Mouse (Mus musculus) heart, embryonic 11.5 days (tissue): ENCODE data around the gene Hsh2d. TPM values are rescaled to one million over a fixed set of nuclear protein-coding genes. Genes with fewer than 3 reads are reported as not detected.

ENCODE experiments used
- ATAC-seq: fragments of 200-750 bp; cut with Nextera tagmentation; replicated peaks from 2 replicates; pipeline ENCODE4 v1.8.0; 2017; ENCODE audit warnings: moderate library complexity; ENCODE audit not compliant: insufficient number of reproducible peaks, low FRiP score, low TSS enrichment
- H3K27ac ChIP-seq: fragments of 300-500 bp; sonication (generic); 2 replicates; pipeline ENCODE4 v1.5.1; 2014; ENCODE audit warnings: mild to moderate bottlenecking, low read depth, low read length
- H3K27me3 ChIP-seq: fragments of 300-500 bp; sonication (generic); 2 replicates; pipeline ENCODE4 v1.6.1; 2014; ENCODE audit warnings: mild to moderate bottlenecking, low read length, mixed read lengths; ENCODE audit not compliant: control insufficient read depth, insufficient read depth
- H3K36me3 ChIP-seq: fragments of 300-500 bp; sonication (generic); 2 replicates; pipeline ENCODE4 v1.6.1; 2014; ENCODE audit warnings: mild to moderate bottlenecking, low read length, moderate library complexity, mixed read lengths; ENCODE audit not compliant: control insufficient read depth, insufficient read depth
- H3K4me1 ChIP-seq: fragments of 300-500 bp; sonication (generic); 2 replicates; pipeline ENCODE4 v1.6.1; 2014; ENCODE audit warnings: low read length; ENCODE audit not compliant: control insufficient read depth, insufficient read depth
- H3K4me2 ChIP-seq: fragments of 300-500 bp; sonication (generic); 2 replicates; pipeline ENCODE4 v1.6.1; 2014; ENCODE audit warnings: mild to moderate bottlenecking, moderate library complexity
- H3K4me3 ChIP-seq: fragments of 300-500 bp; sonication (generic); 2 replicates; pipeline ENCODE4 v1.5.1; 2014; ENCODE audit warnings: low read depth, low read length
- H3K9ac ChIP-seq: fragments of 300-500 bp; sonication (generic); 2 replicates; pipeline ENCODE4 v1.6.1; 2014; ENCODE audit warnings: mild to moderate bottlenecking, low read depth, low read length, moderate library complexity
- H3K9me3 ChIP-seq: fragments of 300-500 bp; sonication (generic); replicated peaks from 2 replicates; pipeline ENCODE4 v1.6.1; 2016; ENCODE audit warnings: low read length; ENCODE audit not compliant: control insufficient read depth
- WGBS: fragments of 180-500 bp; shearing (Covaris S2); extraction: QIAGEN DNeasy Blood & Tissue Kit; methylation state at CpG from one replicate; pipeline ENCODE4 v1.1.7; 2014; ENCODE audit not compliant: insufficient replicate concordance; 5-methylcytosine and 5-hydroxymethylcytosine counted together
- polyA plus RNA-seq: library from polyadenylated mRNA; unstranded; fragments of >200 nt; fragmentation: Nextera tagmentation; extraction: Ambion mirVana; gene quantifications from 2 replicates; pipeline ENCODE4 v1.2.1, GENCODE M21; 2014

Gene Hsh2d
- polyA plus RNA-seq, 1 experiment from 2014 or later, result 0.11 TPM

DNA sequence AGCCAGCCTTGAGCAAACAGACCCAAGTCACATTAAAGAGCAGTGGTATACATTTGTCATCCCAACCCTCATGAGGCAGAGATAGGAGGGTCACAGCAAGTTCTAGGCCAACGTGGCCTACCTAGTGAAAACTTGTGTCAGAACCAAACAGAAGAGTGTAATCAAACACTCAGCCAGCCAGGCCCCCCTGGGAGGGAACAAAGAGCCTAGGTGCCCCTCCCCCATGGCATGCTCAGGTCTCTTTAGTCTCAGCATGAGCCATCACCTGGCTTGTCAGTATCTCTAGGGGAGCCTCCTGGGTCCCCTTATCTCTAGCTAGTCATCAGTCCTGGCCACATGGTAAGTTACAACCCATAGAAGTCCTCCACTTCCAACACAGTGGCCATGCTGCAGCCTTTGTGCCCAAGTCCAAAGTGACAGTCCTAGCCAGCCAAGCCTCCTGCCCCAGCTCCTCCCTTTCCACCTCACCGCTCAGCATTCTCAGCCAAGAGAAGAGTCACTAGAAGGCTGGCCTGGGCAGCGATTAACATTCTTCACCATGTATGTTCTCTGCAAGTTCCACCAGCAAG, 19.7 kb upstream of the Hsh2d start:
- no peak overlapping the region for H3K9ac ChIP-seq
- H3K36me3 ChIP-seq, result peaks cover 40% of the 10 kb centered on the region
- H3K4me2 ChIP-seq, result no peak overlapping the region
- WGBS, result 69% methylated on average over 3 of the region's 3 CpGs
- no peak overlapping the region for H3K4me3 ChIP-seq
- no peaks in the 10 kb centered on the region for H3K27me3 ChIP-seq
- H3K27ac ChIP-seq, result no peak overlapping the region
- H3K9me3 ChIP-seq, result no peaks in the 10 kb centered on the region
- no peaks in the 10 kb centered on the region for H3K4me1 ChIP-seq
- no peak for ATAC-seq

DNA sequence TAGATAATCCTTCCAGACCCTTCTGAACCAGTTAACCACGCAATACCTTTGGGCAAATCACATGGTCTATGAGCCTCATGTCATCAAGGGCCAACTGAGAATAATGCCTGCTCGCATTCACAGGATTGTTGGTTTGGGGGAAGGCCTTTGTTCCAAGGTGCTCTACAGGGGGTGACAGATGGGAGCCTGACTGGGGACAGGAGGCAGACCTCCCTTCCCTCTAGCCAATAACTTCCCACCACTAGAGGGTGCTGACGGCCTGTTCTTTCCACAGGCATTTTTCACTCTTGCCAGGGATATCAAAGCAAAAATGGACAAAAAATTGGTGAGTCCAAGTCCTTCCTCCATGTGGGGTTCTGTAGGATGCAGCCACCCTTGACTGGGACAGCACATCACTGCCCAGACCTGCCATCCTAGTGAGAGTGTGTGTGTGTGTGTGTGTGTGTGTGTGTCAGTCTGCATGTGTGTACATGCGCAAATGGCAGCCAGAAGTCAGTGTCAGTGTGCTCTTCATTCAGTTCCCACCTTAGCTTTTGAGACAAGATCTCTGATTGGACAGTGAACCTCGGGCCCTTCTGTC, 12.0 kb upstream of the Hsh2d start:
- Histone ChIP-seq H3K27ac (no peak overlapping the region), H3K4me2 (no peak overlapping the region), H3K9ac (no peak overlapping the region), H3K4me1 (no peaks in the 10 kb centered on the region), H3K9me3 (no peaks in the 10 kb centered on the region), H3K36me3 (peaks cover 32% of the 10 kb centered on the region), H3K27me3 (no peaks in the 10 kb centered on the region), H3K4me3 (no peak overlapping the region)
- peak; percentile 41; the same call in 1 of the 2 replicates for ATAC-seq
- WGBS, result 64% methylated on average over 5 of the region's 5 CpGs

DNA sequence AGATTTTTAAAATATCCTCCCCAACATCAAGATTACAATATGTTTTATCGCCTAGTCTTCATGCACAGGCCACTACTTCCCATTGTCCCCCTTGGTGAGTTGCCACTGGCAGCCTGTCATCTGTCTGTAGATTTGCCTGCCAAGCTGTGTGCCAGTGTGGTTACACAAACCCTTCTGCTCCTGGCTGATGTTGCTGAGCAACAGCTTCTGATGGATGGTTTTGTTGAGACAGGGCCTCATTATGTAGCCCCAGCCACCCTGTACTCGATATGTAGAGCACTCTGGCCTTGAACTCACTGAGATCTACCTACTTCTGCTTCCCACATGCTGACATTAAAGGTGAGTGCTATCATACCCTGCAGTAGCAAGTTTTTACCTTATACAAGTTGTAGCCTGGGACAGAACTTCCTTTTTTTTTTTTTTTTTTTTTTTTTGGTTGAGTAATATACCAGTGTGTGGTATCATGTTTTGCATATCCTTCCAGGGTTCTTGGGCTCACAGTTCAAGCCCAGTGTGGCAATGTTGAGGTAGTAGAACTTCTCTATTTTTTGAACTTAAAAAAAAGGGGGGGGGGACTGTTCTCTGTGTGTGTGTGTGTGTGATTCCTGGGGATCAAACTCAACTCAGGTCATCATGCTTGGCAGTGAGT, 5.8 kb upstream of the Hsh2d start:
- Histone ChIP-seq H3K4me2 (no peak overlapping the region), H3K4me3 (no peak overlapping the region), H3K36me3 (peaks cover 2% of the 10 kb centered on the region; the same call in 1 of the 2 replicates), H3K9ac (no peak overlapping the region), H3K4me1 (no peaks in the 10 kb centered on the region), H3K9me3 (no peaks in the 10 kb centered on the region), H3K27me3 (no peaks in the 10 kb centered on the region), H3K27ac (no peak overlapping the region)
- no peak for ATAC-seq
- WGBS, result 83% methylated on average over 2 of the region's 2 CpGs

DNA sequence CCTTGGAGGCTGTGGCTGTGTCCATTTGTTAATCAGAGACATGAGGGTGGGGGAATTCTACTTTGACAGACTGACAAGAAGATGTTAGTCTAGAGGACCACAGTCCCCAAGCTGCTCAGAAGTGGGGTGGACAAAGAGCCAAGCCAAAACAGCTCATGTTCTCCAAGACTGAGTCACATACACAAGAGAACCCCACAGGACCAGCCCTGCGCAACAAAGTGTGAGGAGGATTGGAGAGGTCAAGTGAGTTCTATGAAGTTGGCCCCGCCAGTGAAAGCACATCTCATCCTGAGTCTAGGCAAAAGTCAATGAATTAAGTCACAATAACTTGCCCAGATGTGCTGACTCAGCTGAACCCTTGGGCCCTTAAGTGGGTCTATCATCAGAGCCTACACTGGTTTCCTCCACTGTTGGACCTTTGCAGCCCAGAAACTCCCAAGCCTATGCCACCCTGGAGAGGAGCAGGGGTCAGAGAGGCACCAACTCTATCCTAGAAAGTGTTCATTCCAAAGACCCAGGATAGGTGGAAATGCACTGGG, 1.6 kb upstream of the Hsh2d start:
- H3K27me3 ChIP-seq, result no peaks in the 10 kb centered on the region
- no peak overlapping the region for H3K9ac ChIP-seq
- H3K36me3 ChIP-seq, result no peaks in the 10 kb centered on the region
- H3K9me3 ChIP-seq, result no peaks in the 10 kb centered on the region
- H3K4me2 ChIP-seq, result no peak overlapping the region
- 87% methylated on average over 2 of the region's 2 CpGs for WGBS
- H3K4me3 ChIP-seq, result no peak overlapping the region
- no peak overlapping the region for H3K27ac ChIP-seq
- ATAC-seq, result no peak
- no peaks in the 10 kb centered on the region for H3K4me1 ChIP-seq

DNA sequence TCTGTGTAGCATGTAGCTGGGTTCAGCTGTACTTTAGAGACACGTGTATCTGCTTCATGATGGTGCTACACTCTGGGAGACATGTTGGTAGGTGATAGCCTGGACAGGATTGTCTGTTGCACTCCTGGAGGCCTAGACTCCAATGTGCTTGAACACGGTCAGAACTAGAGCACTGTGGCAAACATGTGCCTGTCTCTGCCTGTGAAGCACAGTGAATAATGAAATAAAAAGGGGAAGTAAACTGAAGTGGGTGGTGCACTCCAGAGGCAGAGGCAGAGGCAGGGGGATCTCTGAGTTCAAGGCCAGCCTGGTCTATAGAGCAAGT, 739 bp downstream of the Hsh2d start:
- Histone ChIP-seq H3K27ac (no peak overlapping the region), H3K9me3 (no peaks in the 10 kb centered on the region), H3K4me3 (no peak overlapping the region), H3K4me2 (no peak overlapping the region), H3K9ac (no peak overlapping the region), H3K36me3 (no peaks in the 10 kb centered on the region), H3K4me1 (no peaks in the 10 kb centered on the region), H3K27me3 (no peaks in the 10 kb centered on the region)
- ATAC-seq, result no peak
- WGBS, result 80% methylated on average over 2 of the region's 2 CpGs

DNA sequence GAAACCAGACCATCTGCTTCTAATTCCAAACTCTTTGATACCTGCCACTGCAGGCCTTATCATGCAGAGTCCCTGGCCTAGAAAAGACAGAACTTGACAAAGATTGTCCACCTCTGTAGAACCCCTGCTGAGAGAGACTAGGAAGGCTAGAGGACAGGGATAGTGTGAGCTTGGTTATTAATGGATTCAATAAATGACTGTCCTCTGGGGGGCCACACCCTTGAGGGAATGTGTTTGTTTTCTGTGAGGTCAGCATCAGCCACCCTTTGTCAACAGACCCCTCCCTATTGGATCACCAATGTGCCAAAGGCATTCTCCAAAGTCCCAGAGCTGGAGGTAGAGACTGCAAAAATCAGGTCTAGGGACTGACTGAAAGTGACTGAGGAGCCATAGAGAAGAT, 2.6 kb downstream of the Hsh2d start:
- Histone ChIP-seq H3K27me3 (no peaks in the 10 kb centered on the region), H3K4me2 (no peak overlapping the region), H3K9ac (no peak overlapping the region), H3K9me3 (no peaks in the 10 kb centered on the region), H3K4me3 (no peak overlapping the region), H3K27ac (no peak overlapping the region), H3K4me1 (no peaks in the 10 kb centered on the region), H3K36me3 (no peaks in the 10 kb centered on the region)
- ATAC-seq, result no peak

DNA sequence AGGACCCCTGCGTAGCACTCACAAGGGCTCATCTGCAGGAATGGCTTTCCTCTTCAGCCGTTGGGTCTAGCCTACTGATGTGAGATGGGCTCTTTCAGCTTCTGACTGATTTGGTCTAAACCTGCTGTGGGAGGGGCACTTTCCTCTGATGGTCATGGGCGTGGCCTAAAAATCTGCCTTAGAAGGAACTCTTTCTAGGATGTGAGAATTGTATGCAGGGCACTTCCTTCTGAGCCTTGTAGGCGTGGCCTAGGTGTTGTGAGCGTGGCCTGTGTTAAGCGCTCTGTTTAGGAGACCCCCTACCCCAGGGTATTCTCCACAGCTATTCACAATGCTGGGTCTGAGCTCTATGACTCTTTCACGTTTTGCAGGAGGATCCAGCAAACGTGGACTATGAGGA, 8.6 kb downstream of the Hsh2d start:
- no peak for ATAC-seq
- Histone ChIP-seq H3K4me2 (no peak overlapping the region), H3K4me3 (no peak overlapping the region), H3K27ac (no peak overlapping the region), H3K36me3 (no peaks in the 10 kb centered on the region), H3K4me1 (no peaks in the 10 kb centered on the region), H3K9ac (no peak overlapping the region), H3K9me3 (peaks cover 8% of the 10 kb centered on the region), H3K27me3 (no peaks in the 10 kb centered on the region)
- WGBS, result 48% methylated on average over 8 of the region's 8 CpGs

DNA sequence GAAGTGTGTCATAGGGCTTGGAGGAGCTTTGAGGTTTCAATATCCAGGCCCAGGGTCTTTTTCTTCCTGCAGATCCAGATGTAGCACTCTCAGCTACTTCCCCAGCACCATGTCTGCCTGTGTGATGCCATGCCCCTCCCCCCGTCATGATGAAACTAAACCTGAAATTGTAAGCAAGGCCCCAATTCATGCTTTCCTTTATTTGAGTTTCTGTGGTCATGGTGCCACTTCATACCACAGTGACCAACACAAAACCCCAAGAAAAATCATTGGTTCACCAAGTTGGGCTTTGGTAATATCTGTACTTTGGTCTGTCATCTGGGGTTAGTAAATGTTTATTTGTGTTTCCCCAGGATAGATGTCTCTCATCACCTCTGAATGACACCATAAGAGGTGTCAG, 19.1 kb downstream of the Hsh2d start:
- no peak for ATAC-seq

DNA sequence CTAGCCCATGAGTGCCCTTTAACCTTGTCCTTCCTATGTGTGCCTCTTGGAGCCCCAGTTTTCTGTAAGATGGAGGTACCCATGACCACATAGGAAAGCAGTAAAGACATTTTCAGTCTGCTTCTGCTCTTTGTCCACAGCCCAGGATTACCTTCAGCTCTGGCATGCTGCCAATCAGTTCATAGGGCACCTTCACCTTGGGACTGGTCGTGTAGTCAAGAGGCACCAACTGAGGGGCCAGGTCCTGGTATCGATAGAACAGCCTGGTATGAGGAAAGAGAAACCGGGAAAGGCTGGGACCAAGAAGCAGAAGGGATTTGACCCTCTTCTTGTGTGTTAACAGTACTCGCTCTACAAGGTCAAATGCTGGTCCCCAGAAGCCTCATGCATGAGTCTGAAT, 20.8 kb downstream of the Hsh2d start:
- no peaks in the 10 kb centered on the region for H3K9me3 ChIP-seq
- H3K4me2 ChIP-seq, result no peak overlapping the region
- H3K4me3 ChIP-seq, result no peak overlapping the region
- no peaks in the 10 kb centered on the region for H3K36me3 ChIP-seq
- WGBS, result 68% methylated on average over 4 of the region's 4 CpGs
- no peak for ATAC-seq
- no peak overlapping the region for H3K9ac ChIP-seq
- H3K27me3 ChIP-seq, result no peaks in the 10 kb centered on the region
- no peak overlapping the region for H3K27ac ChIP-seq
- no peaks in the 10 kb centered on the region for H3K4me1 ChIP-seq

More for the DNA sequence above, 19.1 kb downstream of the Hsh2d start:
- no peak overlapping the region for H3K27ac ChIP-seq
- H3K4me1 ChIP-seq, result no peaks in the 10 kb centered on the region
- 63% methylated on average over 1 of the region's 1 CpGs for WGBS
- H3K9ac ChIP-seq, result no peak overlapping the region
- H3K36me3 ChIP-seq, result no peaks in the 10 kb centered on the region
- H3K4me3 ChIP-seq, result no peak overlapping the region
- H3K27me3 ChIP-seq, result no peaks in the 10 kb centered on the region
- H3K9me3 ChIP-seq, result 0 out of 2 replicates have a peak, but pooled peaks cover 2% of the 10 kb centered on the region
- no peak overlapping the region for H3K4me2 ChIP-seq
